Mouse (Mus musculus) heart, adult 8-10 months (tissue): Measurements from ENCODE around the gene Poll. TPM values are rescaled to one million over a fixed set of nuclear protein-coding genes. Genes with fewer than 3 reads are reported as not detected.
A peak's percentile ranks its signal among the peaks of the same experiment; 100 is the strongest.
"Not testable (repeated sequence)": the region's sequence is repeated elsewhere in the genome, so short reads cannot be mapped to it uniquely, and the experiment has no call there.

Experiments used
- DNase-seq: peaks from one replicate; pipeline ENCODE4 v3.0.0; 2022; ENCODE audit warnings: low spot score
- total RNA-seq, 4 experiments: library from RNA; stranded (reverse); gene quantifications; 2 replicates each; pipeline ENCODE4 v1.2.4; 2022

The Poll gene
- total RNA-seq, 4 experiments from 2014 or later: 10.8 to 12.1 (median 11.6) TPM

DNA sequence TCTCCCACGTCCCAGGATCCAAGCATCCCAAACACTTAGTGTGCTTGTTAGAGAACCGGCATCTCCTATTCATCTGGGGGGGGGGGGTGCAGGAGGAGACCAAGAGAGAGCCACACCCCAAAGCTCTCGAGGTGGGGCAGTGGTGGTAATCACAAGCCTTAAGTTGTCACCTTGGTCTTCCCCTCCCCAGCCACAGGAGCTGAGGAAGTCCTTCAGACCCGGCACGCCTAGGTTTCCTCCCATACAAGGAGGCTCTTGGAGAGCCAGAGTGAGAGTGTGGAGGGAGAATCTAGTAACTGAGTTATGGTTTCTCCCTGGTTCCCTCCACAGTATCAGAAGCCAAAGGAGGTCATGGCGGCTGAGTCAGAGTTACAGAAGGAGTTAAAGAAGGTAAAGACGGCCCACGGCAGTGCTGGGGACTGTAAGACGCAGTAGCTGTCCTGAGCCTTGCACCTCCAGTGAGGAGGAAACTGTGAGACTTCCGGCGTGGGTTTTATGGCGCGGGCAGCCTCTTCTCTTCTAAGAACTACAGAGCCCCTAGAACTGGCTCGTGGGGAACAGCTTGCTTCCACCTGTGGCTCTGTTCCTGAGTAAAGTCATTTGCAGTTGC, 16.9 kb upstream of the Poll start:
- no peak for DNase-seq

DNA sequence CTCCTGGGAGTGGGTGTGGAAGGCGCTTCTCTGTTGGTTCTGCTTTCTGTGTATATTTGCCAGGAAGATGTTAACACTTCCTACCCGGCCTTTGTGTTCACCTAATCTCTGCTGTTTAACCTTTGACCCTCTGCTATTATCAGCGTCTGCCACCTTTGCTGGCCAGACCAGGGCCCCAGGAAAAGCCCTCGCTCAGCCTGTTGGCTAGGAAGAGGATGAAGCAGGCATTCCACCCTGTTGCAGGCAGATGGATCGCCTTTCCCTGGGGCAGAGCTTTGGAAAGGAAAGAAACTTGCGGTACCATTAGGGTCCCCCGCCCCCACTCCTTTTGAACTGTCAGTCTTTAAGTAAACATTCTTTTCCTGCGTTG, 15.3 kb upstream of the Poll start:
- DNase-seq: no peak

DNA sequence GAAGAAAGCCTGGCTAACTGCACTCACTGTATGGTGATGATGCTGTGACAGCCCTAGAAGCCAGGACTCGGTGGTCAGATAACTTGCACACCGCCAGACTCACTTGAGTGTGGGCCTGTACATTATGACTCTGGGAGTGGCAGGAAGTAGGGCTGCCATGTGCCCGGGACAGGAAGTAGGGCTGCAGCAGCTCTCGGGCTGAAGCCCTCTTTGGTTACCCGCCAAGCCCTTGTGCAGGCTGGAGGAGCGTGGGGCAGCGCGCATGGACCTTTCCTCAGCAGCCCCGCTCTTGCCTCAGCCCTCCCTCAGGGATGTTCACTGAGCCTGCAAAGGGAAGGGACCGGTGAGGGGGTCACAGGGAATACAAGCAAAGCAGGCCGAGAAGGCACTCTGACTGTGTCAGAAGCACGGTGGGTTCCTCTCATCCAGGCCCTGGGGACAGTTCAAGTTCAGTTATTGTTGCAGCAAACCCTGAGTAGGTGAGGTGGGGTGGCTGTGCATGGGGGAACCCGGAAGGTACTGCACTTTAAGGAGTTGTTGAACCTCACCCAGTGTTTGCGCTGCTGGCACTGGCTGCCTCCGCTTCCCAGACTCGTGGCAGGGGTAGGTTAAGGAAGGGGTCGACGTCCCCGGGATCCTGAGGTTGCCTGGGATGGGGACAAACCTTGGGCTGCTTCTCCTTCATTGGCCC, 14.8 kb upstream of the Poll start:
- DNase-seq: no peak

DNA sequence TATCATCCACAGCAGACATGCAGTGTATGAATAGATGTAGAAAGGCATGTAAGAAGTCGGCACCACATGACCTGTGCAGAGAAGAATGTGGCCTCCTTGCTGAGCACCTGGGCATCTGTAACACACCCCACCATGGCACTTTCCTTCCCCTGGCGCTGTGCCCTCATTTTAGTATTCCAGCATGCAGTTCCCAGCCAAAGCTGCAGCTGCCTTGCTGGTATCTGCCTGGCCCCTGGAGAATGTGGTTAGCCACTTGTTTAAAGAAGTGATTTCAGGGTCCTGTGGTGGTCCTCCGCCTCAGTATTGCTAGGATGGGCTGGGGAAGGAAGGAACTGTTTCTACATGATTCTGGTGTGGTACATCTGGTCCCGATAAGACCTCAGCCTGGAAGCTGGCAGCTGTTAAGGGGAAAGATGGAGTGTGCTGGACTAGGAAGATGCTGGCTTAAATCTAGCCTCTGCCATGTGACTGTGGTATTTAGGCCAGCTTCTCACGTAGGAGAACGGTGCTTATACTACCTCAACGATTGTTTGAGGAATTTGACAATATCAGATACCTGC, 14.1 kb upstream of the Poll start:
- DNase-seq: no peak

DNA sequence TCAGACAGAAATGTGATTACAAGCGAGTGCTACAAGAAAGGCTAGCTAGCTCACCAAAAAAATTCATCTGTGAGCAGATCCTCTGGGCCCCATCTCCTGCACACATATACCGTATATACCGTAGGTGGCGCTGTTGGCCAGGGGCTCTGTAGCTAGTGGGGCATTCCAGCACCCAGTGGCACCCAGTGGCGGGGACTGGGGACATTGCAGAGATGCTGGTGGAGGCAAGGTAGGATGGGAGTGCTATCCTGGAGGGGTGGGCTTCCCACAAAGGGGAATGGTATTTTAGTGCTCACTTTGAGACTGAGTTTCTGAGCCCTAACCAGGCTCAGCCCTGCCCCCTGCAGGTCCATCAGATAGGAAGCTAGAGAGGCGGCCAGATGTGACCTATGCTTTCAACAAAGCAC, 13.5 kb upstream of the Poll start:
- DNase-seq: peak; percentile 78

DNA sequence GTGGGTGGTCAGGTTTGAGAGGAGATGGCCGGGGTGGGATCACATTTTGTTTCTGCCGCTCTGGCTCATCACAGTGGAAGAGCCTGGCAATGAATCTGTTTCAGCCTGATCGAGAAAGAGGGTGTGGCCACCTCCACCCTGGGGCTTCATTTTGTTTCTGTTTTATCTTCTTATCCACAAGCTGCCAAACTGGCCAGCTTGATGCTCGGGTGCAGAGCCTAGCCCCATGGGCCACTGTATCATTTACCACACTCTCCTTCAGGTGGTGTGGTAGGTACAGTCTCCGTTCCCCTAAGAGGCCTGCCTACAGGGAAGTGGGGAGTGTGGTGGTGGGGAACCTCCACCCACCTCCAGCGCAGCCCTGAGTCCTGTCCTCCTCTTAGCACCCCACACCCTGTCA, 12.7 kb upstream of the Poll start:
- no peak for DNase-seq

DNA sequence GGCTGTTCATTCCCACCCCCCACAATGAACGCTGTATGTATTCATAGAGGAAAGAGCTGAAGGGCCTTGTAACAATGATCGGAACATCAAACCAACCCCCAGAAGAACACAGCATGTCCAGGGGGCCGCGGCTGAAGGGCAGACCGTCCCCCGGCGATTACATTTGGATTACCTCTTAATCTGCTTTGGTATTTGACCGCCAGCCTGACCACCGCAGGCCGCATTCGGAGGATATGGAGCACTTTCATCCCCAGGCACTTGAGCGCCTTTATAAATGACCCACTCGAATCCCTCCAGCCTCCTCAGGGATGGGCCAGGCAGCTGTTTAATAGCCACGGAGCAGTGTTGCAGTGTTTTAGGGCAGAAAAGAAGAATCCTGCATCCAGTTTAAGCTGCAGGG, 7.0 kb upstream of the Poll start:
- no peak for DNase-seq

DNA sequence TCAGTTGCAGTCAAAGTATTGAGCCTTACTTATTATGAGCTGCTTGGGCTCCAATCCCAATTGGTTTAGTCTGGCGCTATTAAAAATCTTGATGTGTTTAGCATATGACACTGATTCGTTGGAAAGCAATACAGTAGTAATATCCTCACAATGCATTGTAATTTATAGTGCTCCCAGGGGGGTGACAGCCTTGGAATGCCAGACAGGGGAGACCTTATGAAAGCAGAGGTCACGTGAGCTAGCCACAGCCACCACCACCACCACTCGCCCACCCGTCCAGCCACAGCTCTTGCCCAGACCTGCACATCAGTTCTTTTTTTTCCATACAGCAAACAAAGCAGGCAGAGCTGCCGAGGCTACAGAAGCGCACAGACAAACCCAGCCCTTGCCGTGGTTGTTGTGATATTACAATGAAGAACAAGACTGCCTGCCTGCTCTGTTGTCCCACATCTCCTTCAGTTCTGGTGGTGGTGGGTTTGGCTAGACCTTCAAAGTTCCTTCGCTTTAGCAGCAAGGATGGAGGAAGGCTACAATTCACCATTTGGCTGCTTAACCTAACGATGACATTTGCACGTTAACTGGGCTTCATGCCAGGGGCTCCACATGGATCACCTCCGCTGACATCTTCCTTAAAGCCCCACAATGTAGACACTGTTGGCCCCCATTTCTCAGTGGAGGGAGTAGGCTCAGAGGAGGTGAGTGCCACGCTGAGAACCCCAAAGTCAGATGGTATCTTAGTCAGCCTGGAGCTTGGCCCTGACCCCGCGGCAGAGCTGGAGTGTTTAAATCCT, 5.8 kb upstream of the Poll start:
- no peak for DNase-seq

DNA sequence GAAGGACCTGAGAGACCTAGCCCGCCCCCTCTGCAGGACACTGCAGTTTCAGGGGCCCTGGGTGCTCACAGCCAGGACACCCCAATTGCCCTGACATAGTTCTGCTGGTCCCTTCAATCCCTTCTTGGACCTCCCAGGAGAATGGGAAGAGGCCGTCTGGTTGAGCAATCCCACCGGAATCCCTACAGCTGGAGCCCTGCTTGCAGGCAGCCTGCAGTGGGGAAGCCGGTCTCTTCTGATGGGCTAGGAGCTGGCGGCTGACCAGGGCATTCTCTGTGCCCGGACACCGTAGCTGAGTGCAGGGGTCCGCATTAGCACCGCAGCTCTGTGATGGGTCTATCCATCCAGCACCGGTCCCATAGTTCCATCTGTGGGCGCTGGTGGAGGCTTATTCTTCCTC, 6.2 kb downstream of the Poll start:
- no peak for DNase-seq

DNA sequence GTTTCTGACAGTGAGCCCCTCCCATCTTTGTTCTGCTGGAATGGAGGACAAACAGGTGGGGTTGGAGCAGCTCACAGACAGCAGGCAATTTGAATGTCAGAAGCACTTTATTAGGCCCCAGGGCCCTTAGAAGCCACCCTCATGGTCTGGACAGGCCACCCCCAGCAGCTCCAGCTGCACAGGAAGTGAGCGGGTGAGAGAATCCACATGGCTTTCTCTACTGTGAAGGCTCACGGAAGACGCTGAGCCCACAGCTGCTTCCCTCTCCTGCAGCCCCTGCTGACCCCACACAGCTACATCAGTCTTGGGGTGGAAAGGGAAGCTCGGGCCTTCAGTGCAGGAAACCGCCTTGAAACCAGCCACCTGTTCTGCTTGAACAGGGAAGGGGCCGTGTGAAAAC, 8.1 kb downstream of the Poll start:
- no peak for DNase-seq

DNA sequence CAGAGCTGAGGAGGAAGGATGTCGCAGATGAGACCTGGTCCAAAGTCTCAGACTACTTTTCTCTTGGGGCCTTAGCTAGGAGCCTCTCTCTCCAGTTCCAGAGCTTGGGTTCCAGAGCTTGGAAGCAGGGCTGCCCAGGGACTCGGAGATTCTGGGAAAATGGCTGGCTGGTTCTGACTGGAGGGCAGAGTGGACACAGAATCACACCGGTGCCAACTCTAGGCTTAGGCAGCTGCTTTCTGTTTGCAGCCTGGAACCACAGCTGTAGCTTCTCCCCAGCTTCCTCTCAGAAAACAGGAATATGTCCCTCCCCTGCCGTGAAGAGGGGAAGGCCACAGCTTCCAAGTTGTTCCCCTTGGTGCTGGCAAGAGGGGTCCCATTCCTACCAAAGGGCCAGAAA, 10.4 kb downstream of the Poll start:
- no peak for DNase-seq

DNA sequence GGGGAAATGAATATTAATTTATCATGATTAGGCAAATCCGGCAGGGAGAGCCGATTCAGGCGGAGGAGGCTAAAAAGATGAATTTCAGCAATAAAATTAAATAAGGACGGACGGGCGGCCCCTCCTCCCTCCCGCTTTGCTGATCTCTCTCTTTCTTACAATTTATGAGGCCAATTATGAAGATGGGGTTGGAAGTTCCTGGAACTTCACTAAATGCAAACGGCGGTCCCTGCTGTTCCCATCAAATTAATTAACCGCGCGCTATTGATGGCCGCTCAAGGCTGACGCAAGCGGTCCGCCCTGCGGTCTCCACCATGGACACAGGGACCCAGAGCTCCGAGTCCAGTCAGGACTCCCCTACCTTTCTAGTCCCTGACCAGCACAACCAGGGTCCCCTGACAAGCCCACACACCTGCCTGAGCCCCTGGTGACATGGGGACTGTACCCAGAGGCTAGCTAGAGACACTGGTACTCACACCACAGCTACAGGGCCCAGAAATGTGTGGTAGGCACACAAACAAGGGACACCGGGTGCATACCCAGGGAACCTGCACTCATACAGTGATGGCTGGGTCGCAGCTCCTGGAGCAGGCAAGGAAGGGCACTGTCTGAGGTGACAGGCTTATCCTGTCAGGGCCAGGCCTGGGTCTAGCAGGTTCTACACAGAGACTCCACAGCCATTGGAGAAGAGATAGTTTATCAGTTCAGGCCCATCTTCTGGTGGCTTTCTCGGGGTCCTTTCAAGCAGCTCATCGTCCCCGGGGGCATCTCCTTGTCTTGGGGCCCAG, 11.0 kb downstream of the Poll start:
- no peak for DNase-seq

DNA sequence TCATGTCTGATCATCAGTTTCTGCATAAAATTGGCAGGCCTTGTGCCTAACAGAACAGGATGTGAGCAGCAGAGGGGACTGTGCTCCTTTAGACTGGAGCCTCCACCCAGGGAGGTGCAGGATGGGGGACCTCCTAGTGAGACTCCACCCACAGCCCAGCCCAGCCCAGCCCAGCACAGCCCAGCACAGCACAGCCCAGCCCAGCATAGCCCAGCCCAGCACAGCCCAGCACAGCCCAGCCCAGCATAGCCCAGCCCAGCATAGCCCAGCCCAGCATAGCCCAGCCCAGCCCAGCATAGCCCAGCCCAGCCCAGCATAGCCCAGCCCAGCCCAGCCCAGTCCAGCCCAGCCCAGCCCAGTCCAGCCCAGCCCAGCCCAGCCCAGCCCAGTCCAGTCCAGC, 12.1 kb downstream of the Poll start:
- not testable (repeated sequence) for DNase-seq

DNA sequence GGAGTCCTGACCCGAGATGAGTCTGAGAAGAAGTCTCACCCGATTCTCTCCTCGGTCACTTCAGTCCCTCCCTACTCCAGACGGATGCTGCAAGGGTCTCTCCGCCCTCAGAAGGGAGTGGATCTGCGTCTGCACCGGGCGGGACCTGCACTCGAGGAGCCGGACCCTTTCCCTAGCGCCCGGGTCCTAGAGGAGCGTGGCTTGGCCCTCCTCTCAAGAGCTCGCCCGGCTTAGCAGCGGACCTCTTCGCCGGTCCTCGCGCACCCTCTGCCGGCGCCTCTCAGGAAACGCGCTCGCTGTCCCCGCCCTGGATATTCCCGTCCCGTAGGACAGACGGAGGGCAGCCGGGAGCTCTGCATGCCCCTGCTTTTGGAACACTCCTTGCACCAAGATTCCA, 15.4 kb downstream of the Poll start:
- peak; percentile 72 for DNase-seq

DNA sequence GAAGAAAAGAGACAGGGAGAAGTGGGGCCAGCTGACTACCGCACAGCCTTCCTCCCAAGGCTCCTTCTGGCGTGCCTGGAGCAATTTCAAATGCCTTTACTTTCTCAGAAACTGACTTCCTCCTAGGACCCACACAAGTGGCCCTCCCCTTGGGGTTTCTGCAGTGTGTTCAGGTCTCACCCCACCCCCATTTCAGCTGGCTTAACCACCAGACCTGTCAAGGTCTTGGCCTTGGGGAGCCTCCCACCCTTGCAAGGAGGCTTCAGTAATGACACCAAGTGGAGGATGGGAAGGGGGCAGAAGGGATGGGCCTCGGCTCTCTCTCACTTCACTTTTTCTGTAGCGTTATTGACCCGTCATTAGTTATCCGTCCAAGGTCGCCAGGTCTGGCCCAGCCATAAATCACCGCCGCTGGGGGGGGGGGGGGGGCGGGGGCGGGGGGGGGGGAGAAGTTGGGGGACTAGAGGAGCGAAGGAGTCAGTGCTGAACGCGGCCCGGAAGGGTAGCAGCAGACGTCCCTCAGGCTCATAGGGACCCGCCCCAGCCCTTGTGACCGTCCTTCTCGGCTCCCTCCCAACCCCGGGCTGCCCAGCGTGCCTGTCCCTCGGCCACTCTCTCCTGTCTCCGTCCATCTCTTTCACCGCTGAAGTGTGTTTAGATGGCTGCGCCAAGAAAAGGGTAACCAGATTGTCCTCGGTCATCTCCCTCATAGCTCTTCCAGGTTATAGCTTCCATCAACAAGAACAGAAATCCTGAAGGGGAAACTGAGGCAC, 16.0 kb downstream of the Poll start:
- DNase-seq: no peak

DNA sequence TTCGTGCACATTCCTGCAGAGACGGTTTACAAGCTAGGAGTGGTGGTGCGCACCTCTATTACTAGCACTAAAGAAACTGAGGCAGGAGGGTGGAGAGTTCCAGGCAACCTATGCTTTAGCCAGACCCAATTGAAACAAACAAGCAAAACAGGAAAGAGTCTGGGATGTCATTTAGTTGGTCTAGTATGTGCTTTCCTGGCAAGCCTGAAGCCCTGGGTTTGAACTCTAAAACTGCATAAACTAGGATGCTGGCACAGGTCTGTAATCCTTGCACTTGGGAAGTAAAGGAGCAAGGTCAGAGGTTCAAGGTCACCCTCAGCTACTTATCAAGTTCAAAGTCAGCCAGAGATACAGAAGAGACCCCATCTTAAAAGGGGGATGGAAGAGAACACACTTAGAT, 18.3 kb downstream of the Poll start:
- no peak for DNase-seq

DNA sequence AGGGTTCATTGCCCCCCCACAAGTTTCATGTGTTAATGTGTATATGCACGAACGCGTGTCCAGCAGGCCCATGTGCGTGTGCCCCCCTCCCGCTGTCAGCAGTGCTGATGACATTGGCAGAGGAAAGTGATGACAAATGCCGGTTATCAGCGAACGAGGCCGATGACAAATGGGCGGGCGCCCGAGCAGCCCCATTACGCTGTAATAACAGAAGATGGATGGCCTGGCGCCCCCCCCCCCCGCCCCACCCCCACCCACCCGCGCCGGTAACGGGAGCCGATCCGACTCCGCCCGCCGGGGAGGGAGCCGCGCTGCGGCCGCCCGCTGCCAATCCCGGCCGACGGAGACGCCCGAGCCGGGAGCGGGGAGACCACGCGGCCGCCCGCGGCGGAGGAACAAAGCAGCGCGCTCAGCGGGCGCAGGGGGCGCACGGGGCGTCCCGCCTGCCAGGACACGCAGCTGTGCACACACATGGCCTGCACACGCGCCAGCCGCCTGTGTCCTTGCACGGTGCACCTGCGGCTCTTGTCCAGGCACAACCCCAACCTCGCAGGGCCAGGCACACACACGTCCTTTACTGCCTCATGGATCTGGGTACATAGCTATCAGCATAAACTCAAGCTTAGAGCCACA, 18.8 kb downstream of the Poll start:
- DNase-seq: no peak

DNA sequence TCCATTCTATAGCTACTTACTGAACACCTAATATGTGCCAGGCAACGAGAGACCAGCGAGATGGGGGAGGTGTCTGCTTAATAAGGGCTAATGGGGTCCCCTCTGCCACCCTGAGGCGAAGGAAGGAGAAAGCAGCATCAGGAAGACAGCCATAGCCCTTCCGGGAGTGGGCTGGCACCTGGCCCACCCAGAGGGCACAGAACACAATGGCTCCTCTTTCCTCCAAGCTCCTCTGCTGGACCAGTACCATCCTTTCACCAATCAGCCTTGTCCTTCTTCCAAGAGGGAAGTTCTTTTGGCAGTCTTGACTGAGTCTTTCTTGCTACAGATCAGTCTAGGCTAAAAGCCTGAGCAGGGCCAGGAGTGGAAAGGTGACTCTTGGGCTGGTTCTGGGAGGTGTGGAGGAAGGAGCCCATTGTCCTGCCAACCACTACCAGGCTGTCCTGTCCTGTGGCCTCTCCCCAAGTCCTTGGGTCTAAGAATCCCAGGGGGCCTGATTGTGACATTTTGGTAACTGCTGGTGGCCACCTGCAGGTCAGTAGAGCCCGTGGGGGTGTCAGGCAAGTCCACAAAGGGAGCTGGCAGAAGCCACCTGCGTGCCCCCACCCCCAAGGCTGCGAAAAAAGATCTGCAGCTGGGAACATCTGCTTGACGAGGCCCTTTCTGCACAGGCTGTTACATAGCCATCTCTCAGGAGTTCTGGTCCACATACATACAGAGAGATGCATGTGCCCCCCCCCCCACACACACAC, 19.5 kb downstream of the Poll start:
- no peak for DNase-seq

DNA sequence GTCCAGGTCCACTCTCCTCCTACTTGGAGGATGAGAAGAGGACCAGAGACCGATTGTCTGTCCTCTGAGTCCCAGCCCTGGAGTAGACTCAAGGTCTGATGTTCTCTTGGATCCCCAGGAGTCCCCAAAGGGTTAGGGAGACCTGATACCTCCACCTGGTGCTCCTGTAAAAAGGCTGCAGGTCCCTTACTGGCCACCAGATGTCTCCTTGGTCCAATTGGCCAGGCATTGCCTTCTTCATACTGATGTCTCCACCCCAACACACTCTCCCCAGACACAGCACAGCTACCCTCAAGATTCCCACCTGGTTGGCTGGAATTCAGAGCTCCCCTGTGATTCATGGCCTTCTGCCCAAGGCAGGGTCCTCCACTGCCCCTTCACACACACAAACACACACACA, 22.8 kb downstream of the Poll start:
- peak; percentile 36 for DNase-seq

DNA sequence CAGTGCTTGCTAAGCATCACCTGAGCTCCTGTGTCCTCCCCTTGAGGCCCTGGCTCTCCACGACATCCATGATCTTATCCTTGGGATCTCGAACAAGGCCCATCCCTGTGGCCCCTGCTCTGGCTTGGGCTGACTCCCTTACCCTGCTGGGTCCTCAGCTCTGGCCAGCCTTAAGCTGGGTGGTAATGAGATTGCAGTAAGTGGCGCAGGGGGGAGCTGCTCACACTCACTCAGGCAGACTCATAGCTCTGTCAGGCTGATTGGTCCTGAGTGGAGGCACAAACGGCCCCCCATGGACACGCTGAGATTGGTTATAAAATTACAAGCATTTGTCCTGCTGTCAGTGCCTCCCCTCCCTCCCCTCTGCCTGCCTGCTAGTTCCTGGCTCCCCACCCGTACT, 24.4 kb downstream of the Poll start:
- no peak for DNase-seq
